Mouse (Mus musculus) erythroblast, adult 5-6 weeks (primary cell): ENCODE measurements around the gene Washc4. TPM values are rescaled to one million over a fixed set of nuclear protein-coding genes. Genes with fewer than 3 reads are reported as not detected.
"Not testable (repeated sequence)": the region's sequence is repeated elsewhere in the genome, so short reads cannot be mapped to it uniquely, and the experiment has no call there.

Experiments used
- ATAC-seq: replicated peaks from 2 replicates; pipeline ENCODE4 v1.8.0; 2016; ENCODE audit warnings: moderate number of reproducible peaks, mild to moderate bottlenecking, moderate TSS enrichment, inconsistent platforms; ENCODE audit not compliant: poor library complexity, low FRiP score, severe bottlenecking
- total RNA-seq, 2 experiments: library from RNA; stranded (forward) in 1 of 2; stranded (reverse) in 1 of 2; fragments of 150-400 nt in 1 of 2; fragments of 200-764, 138-1000 nt in 1 of 2; gene quantifications; 2 replicates each; pipeline versions ENCODE4 v1.2.3 to v1.2.4; 2015 to 2017; ENCODE audit warnings: low replicate concordance in 2 of 2

Washc4 gene
- total RNA-seq (2015; ENCODE audit: low replicate concordance), result 4.6 and 9.6 TPM in 2 replicates
- 18.5 and 22.5 TPM in 2 replicates for total RNA-seq (2017; ENCODE audit: low replicate concordance)

DNA sequence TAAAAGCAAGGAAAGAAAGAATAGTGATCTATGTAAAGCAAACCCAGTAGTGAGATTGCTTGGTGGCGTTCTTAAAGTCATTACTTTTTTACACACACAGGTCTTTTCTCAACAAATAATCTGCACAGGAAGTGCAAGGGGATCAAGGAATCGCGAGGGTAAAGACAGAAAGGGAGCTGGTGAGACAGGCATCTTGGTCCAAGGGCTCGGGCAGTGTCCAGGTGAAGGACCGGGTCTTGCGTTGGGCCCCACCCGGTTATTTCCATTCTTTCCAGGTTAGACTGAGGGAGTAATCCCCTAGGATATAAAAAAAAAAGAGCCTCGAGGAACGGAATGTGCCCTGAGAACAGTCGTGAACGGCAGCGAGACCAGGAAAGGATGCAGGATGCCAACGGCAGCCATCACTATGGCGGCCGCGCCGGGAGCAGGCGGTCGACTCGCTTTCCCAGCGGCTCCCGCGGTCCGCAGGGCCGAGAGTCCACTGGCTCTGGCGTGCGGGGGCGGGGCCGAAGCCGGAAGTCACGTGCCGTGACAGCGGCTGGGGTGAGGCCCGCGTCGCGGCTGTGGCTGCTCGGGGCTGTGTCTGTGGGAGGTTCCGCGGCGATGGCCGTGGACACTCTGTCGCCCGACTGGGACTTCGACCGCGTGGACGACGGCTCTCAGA, at the start of gene Washc4:
Gene Washc4, plus strand, starts transcription at position 314 of the 664 bp plus-strand sequence.
- peak; percentile 100 for ATAC-seq

DNA sequence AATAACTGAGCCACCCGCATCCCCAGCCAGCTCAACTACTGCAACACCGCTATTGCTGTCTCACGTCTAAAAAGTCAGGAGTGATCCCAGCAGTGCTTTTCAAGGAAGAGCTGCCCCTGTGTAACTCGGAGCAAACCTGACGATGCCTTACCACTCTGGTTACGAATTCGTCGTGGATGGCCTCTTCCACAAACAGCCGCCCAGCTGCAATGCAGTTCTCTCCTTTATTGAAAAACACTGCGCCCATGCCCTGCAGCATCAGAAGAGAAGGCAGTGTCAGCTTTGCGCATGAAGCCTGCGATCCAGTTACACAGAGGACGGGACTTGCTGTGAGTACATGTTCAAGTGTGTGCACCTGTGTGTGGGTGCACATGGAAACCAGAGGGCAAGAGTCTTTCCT, 46.2 kb upstream of the Washc4 start:
- no peak for ATAC-seq

DNA sequence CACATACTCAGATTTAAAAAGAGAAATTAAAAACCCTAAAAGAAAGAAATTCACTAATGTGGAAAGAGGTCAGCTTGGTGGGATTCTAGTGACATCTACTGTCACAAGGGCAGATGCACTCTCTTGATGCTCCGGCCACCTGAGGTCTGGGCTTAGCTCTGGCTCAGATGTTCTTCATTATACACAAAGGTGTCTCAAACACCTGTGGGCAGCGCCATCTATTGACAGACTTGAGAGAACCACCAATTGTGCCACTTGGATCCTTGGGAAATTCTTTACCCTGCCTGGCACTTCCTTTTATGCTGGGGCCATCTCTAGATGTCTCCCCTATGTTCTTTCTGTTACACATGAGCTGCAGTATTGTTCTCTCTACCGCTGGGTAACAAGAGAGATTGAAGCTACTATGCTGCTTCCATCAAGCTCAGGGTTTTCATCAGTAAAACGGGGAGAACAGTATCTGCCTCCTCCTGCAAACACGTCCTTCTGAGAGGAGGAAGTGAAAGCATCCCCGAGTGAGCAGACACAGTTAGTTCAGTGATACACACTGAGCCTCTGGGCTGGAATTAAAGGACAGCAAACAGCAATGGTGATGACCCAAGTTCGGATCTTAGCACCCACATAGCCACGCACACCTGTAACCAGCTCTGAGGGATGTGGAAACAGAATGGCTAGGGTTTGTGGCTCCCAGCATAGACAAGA, 34.4 kb upstream of the Washc4 start:
- ATAC-seq, result no peak

DNA sequence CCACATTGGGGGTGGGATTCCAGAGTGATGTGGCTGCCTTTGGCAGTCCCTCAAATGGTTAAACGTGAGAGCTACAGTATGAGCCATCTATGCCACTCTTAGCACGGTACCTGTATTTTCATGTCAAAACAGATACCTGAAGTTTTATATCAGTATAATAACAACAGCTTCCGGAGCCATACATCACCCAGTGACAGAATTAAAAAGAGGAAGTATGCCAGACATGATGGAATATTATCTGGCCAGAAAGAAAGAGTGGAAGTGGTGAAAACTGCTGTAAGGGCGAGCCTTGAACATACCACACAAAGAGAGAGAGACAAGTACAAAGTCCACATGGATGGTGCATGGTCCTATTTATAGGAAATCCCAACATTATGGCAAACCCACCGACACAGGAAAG, 32.2 kb upstream of the Washc4 start:
- ATAC-seq, result no peak

DNA sequence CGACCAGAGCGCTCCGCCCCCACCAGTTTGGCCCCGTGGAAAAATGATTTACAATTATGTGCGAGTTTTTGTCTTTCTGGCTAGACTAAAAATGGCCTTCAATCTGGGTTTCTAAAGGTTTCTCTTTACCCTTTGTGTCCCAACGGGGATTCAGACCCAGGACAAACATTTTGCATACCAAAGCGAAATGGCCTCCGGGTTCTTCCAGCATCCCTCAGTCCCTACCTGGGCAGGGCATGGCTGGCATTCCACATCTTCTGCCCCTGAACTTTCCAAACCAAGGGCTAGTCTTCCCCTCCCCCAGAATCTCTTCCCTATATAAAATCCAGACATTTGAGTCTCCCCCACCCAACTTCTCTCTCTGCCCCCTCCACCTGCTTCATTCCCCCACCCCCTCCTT, 29.8 kb upstream of the Washc4 start:
- ATAC-seq, result no peak

DNA sequence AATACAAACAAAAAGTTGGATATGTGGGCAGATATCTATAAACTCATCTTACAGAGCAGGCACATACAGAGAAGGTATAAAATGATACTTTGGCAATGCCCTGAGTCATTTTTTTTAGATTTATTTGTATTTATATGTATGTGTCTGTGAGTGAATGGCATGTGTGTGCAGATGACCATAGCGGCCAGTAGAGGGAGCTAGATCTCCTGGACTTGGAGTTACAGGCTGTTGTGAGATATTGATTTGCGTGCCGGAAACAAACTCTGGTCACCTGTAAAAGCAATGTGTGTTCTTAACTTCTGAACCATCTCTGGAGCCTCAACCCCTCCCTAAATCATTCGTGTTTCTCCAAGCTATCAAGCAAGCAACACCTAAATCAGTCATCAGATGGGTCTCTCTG, 22.6 kb upstream of the Washc4 start:
- ATAC-seq, result no peak

DNA sequence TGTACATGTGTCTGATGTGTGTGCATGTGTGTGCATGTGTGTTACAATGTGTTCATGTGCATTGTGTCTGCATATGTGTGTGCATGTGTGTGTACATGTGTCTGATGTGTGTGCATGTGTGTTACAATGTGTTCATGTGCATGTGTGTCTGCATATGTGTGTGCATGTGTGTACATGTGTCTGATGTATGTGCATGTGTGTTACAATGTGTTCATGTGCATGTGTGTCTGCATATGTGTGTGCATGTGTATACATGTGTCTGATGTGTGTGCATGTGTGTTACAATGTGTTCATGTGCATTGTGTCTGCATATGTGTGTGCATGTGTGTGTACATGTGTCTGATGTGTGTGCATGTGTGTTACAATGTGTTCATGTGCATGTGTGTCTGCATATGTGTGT, 19.3 kb upstream of the Washc4 start:
- not testable (repeated sequence) for ATAC-seq

GRCm38 (mm10) chr10:83530384-83530967, 13.1 kb upstream of the Washc4 start:
- no peak for ATAC-seq

- ATAC-seq, result no peak
Observed at GRCm38 (mm10) chr10:83533258-83533909, 10.2 kb upstream of the Washc4 start.

DNA sequence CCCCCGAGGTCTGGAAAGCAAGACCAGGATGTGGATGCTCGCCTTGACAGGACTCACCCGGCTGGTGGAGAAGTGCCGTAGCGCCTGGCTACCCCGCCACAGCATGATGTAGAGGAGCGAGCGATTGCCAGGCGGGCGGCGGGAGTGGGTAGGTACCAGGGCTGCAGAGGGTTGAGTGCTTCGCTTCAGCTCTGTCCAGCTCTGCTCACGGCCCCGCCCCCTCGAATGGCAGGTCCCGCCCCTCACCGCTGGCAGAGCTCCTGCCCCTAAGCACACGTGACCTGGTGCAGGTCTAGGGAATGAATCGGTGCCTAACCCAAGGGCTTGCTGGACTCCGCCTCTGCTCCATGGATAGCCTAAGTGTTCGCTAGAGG, 9.7 kb upstream of the Washc4 start, which contains the start of gene Aldh1l2:
Gene Aldh1l2, minus strand, starts transcription at position 231 of the 374 bp plus-strand sequence.
- ATAC-seq, result peak; percentile 73

DNA sequence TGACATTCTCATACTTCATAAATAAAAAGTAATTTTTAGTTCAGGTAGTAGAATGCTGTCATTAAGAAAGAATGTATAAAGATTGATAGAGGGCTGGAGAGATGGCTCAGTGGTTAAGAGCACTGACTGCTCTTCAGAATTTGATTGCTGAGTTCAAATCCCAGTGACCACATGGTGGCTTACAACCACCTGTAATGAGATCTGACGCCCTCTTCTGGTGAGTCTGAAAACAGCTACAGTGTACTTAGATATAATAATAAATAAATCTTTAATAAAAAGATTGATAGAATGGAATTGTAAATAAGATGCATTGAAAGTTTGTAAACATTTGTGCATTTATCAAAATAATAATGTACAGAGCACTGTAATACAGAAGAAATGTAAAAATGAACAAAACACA, 7.1 kb upstream of the Washc4 start:
- ATAC-seq, result no peak

DNA sequence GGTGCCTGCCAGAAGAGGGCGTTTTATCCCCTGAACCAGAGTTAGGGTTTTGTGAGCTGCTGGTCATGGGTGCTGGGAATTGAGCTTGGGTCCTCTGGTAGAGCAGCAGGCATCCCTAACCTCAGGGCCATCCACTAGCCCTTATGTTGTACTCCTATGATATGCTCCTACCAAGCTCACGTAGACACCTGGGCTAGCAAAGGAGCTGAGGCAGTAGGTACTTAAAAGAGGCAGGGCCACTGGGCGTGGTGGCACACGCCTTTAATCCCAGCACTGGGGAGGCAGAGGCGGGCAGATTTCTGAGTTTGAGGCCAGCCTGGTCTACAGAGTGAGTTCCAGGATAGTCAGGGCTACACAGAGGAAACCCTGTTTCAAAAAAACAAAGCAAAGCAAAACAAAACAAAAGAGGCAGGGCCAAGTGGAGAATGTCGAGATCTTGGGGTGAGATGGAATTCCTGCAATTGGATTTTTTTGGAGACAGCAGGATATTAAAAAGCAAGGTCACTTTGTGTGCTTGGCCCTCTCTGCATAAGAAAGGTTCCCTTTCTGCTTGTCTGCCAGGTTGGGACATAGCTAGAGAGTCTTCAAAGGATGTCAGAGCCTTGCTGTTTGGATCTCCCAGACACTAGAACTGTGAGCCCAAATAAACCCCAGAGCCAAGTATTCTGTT, 4.1 kb upstream of the Washc4 start:
- no peak for ATAC-seq

GRCm38 (mm10) chr10:83540092-83540491, 3.5 kb upstream of the Washc4 start:
- no peak for ATAC-seq

DNA sequence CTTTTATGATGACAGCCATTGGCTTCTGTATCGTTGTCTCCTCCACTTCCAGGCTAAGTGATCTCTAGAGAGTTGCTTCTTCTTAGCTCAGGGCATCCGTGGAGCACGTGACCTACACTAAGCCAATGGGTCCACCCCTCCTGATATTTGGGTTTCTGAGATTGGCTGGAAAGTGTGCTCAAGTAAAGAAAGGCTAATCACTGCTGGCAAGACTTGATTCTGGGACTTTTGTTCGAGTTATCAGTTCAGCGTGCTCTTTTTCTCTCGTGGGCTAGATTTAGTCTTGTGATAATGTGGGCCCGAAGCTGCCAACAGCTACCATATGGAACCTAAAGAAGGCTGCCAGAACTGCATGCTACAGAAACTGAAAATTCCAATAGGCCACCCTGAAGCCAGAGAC, 1.3 kb upstream of the Washc4 start:
- no peak for ATAC-seq

GRCm38 (mm10) chr10:83544103-83544479, 539 bp downstream of the Washc4 start:
- ATAC-seq, result peak; percentile 27

DNA sequence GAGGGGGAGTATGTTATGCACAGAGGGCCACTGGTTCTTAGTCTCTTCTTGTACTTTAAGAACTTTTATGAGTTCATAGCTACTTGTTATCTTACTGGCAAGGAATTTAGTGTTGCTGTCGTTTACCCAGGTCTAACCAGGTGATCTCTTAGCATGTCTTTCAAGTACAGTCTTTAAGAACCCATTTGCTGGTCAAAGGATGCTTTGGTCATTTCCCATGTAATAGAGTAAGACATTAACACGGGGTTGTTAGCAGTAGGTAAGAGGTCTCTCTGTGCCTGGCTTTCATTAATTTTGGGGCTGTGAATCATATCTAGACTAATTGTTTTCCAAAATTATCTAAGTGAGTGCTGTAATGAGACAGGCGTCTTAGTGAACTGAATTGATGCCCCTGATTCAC, 1.8 kb downstream of the Washc4 start:
- no peak for ATAC-seq

DNA sequence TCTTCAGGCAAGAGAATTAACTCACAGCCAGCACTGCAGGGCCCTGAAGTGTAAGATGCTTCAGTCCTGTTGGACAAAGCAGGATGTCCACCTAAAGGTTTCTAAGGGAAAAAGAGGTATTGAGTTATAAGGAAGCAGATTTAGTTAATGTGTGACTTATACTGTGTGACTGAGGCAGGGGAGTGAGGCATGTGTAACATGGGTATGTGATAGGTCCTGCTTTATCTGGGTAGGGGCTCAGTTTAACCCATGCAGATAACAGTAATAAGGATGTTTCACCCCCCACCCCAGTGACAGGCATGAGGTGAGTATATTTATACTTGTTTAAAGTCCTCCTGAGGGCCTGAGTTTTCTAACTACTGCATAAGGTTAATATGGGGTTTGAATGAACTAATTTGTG, 19.5 kb downstream of the Washc4 start:
- no peak for ATAC-seq

GRCm38 (mm10) chr10:83565449-83566441, 22.2 kb downstream of the Washc4 start:
- ATAC-seq, result no peak

DNA sequence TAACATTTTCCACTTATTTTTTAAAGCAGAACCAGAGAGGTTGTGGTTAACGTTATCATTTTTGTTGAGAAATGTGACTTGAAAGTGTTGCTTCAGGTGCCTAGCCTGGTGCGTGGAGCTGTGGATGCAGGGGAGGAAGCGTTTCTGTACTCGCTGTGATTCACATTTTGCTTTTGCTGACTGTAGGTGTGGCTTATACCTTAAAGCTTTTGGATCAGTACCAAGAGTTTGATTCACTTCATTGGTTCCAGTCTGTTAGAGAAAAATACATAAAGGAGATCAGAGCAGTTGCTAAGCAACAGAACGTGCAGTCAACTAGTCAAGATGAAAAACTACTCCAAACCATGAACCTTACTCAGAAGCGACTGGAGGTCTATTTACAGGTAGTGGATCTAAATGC, 47.2 kb downstream of the Washc4 start:
- no peak for ATAC-seq
